Comparison of ENCODE assay signal across 22 mouse cellular contexts in the genomic region with DNA sequence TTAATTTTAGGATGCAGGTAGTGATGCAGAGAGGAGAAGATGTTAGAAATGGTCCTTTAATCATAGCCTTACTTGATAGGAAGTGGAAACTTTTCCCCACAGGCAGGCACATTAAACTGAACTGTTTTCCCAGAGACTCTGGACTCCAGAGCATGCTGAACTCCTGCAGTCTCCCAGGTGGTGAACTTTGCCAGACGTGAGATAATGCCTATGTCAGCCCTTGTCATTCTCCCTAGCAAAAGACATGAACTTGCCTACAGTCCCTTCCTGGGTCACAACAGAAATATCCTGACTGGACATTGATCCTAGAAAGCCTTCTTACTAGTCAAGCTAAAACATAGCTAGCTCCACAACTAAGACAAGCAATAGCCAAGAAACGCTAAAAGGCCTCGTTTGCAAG. TPM values are rescaled to one million over a fixed set of nuclear protein-coding genes. Genes with fewer than 3 reads are reported as not detected.
"Had no signal": no experiment of that assay in that cellular context is flagged by ENCODE, and none has a peak within 500 bp of the region (broad histone marks: within the 10 kb centered on the region; RNA-seq: fewer than 3 reads in every experiment).

No protein-coding gene starts in this region.

- H3K9ac ChIP-seq: liver, embryonic 13.5 days; liver, postnatal 0 days; lung, embryonic 15.5 days; midbrain, embryonic 12.5 days; neural tube, embryonic 13.5 days had no signal

- H3K27me3 ChIP-seq: liver, embryonic 13.5 days; lung, embryonic 15.5 days; midbrain, embryonic 12.5 days; neural tube, embryonic 13.5 days had no signal

- H3K27ac ChIP-seq: hindbrain, postnatal 0 days; layer of hippocampus, adult 2 months; left cerebral cortex, adult 2 months; limb, embryonic 10.5 days; liver, embryonic 13.5 days; lung, embryonic 15.5 days; midbrain, embryonic 12.5 days; neural tube, embryonic 13.5 days had no signal

- DNase-seq: liver, embryonic 13.5 days; liver, postnatal 0 days; lung, postnatal 14 days; retina, postnatal 1 day; right cerebral cortex, postnatal 4 days; spleen, adult 18-20 months; thymus, adult 18-20 months; thymus, postnatal 14 days had no signal

- ATAC-seq: hindbrain, postnatal 0 days; liver, postnatal 0 days; midbrain, embryonic 16.5 days had no signal

- H3K4me2 ChIP-seq: liver, embryonic 13.5 days; lung, embryonic 15.5 days; midbrain, embryonic 12.5 days; neural tube, embryonic 13.5 days had no signal

- H3K4me1 ChIP-seq: limb, embryonic 10.5 days; lung, embryonic 15.5 days; midbrain, embryonic 12.5 days had no signal

- H3K36me3 ChIP-seq: limb, embryonic 10.5 days; liver, embryonic 13.5 days; lung, embryonic 15.5 days; midbrain, embryonic 12.5 days; neural tube, embryonic 13.5 days had no signal

- H3K9me3 ChIP-seq: limb, embryonic 10.5 days; liver, embryonic 13.5 days; lung, embryonic 15.5 days; midbrain, embryonic 12.5 days; neural tube, embryonic 13.5 days had no signal

- H3K4me3 ChIP-seq: layer of hippocampus, adult 2 months; left cerebral cortex, adult 2 months; limb, embryonic 10.5 days; liver, embryonic 13.5 days; lung, embryonic 15.5 days; midbrain, embryonic 12.5 days; neural tube, embryonic 13.5 days had no signal

RNA-seq across cellular contexts. Expression of a gene that starts 23.0 kb away (rescaled TPM):
- total RNA-seq: hindbrain, postnatal 0 days; layer of hippocampus, adult 2 months; layer of hippocampus, postnatal 14 days; left cerebral cortex, adult 2 months; left cerebral cortex, postnatal 14 days; megakaryocyte-erythroid progenitor cell, adult 5-6 weeks had no signal
- polyA plus RNA-seq: hindbrain, postnatal 0 days; intestine, embryonic 14.5 days; limb, embryonic 10.5 days; limb, embryonic 14.5 days; liver, embryonic 13.5 days; liver, postnatal 0 days; lung, embryonic 15.5 days; midbrain, embryonic 12.5 days; midbrain, embryonic 16.5 days; neural tube, embryonic 13.5 days; stomach, embryonic 14.5 days had no signal
